Mouse (Mus musculus) midbrain, embryonic 15.5 days (tissue): ENCODE measurements around the gene Gbx2. TPM values are rescaled to one million over a fixed set of nuclear protein-coding genes. Genes with fewer than 3 reads are reported as not detected.

ENCODE experiments used
- ATAC-seq: fragments of 200-750 bp; cut with Nextera tagmentation; replicated peaks from 2 replicates; pipeline ENCODE4 v1.8.0; 2017; ENCODE audit warnings: moderate TSS enrichment
- H3K27ac ChIP-seq: fragments of 300-500 bp; sonication (generic); 2 replicates; pipeline ENCODE4 v1.5.1; 2015; ENCODE audit warnings: mild to moderate bottlenecking, inconsistent platforms
- H3K27me3 ChIP-seq: fragments of 300-500 bp; sonication (generic); replicated peaks from 2 replicates; pipeline ENCODE4 v1.6.1; 2015; ENCODE audit warnings: inconsistent platforms
- H3K36me3 ChIP-seq: fragments of 300-500 bp; sonication (generic); replicated peaks from 2 replicates; pipeline ENCODE4 v1.6.1; 2015; ENCODE audit warnings: inconsistent platforms
- H3K4me1 ChIP-seq: fragments of 300-500 bp; sonication (generic); 2 replicates; pipeline ENCODE4 v1.6.1; 2015; ENCODE audit warnings: inconsistent platforms
- H3K4me2 ChIP-seq: fragments of 300-500 bp; sonication (generic); 2 replicates; pipeline ENCODE4 v1.6.1; 2015; ENCODE audit warnings: inconsistent platforms, mild to moderate bottlenecking, moderate library complexity
- H3K4me3 ChIP-seq: fragments of 300-500 bp; sonication (generic); 2 replicates; pipeline ENCODE4 v1.5.1; 2015; ENCODE audit warnings: mild to moderate bottlenecking, inconsistent platforms
- H3K9ac ChIP-seq: fragments of 300-500 bp; sonication (generic); 2 replicates; pipeline ENCODE4 v1.6.1; 2015; ENCODE audit warnings: mild to moderate bottlenecking, inconsistent platforms
- H3K9me3 ChIP-seq: fragments of 300-500 bp; sonication (generic); 2 replicates; pipeline ENCODE4 v1.6.1; 2016; ENCODE audit warnings: inconsistent platforms
- WGBS: fragments of 180-500 bp; shearing (Covaris S2); methylation state at CpG from one replicate; pipeline ENCODE4 v1.1.7; 2015; ENCODE audit warnings: mixed read lengths; 5-methylcytosine and 5-hydroxymethylcytosine counted together
- polyA plus RNA-seq: library from polyadenylated mRNA; unstranded; fragments of >200 nt; fragmentation: Nextera tagmentation; extraction: Ambion mirVana; gene quantifications from 2 replicates; pipeline ENCODE4 v1.2.1, GENCODE M21; 2015

The Gbx2 gene
- polyA plus RNA-seq, 1 experiment from 2014 or later = 23.8 TPM

GRCm38 (mm10) chr1:89933786-89934185 lies 2.8 kb upstream of the Gbx2 start:
- no peaks in the 10 kb centered on the region for H3K36me3 ChIP-seq
- peaks cover 78% of the 10 kb centered on the region for H3K27me3 ChIP-seq
- H3K4me2 ChIP-seq = peak overlapping the region; percentile 13; the same call in 1 of the 2 replicates
- peaks cover 39% of the 10 kb centered on the region for H3K4me1 ChIP-seq
- no peak for ATAC-seq
- WGBS = 0% methylated on average over 21 of the region's 21 CpGs
- no peak overlapping the region for H3K27ac ChIP-seq
- H3K9me3 ChIP-seq = no peaks in the 10 kb centered on the region
- H3K4me3 ChIP-seq = no peak overlapping the region
- H3K9ac ChIP-seq = no peak overlapping the region

- peaks cover 40% of the 10 kb centered on the region for H3K4me1 ChIP-seq
- peak overlapping the region; percentile 5; the same call in 1 of the 2 replicates for H3K4me2 ChIP-seq
- H3K9me3 ChIP-seq = no peaks in the 10 kb centered on the region
- ATAC-seq = no peak
- no peak overlapping the region for H3K9ac ChIP-seq
- 4% methylated on average over 6 of the region's 6 CpGs for WGBS
- H3K36me3 ChIP-seq = no peaks in the 10 kb centered on the region
- H3K27ac ChIP-seq = no peak overlapping the region
- H3K27me3 ChIP-seq = peaks cover 74% of the 10 kb centered on the region
- 0 out of 2 replicates have a peak overlapping the region, but pooled peaks have one; percentile 6 for H3K4me3 ChIP-seq
Observed at GRCm38 (mm10) chr1:89933028-89933427, 2.0 kb upstream of the Gbx2 start.

- WGBS = 1% methylated on average over 16 of the region's 16 CpGs
- no peak overlapping the region for H3K9ac ChIP-seq
- no peak for ATAC-seq
Observed at GRCm38 (mm10) chr1:89932616-89933015, 1.6 kb upstream of the Gbx2 start.

DNA sequence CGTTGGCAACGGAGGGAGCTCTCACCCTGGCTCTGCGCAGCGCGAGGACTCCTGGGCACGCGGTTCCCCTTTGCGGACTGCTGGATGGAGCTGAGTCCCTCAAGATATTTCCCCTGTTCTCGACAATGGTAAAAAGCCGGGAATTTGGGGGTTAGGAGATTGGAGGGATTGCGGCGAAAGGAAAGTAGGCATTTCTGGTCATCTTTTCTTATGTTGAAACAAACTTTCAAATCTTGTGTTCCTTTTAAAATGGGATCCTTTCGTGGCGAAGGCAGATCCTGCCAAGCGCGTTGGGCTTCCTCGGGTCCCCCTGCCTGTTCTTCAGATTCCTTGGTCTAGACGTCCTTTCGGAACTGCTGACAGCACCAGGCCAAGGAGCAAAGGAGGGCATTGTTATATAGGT lies 1.0 kb upstream of the Gbx2 start:
- Histone ChIP-seq H3K4me2 (0 out of 2 replicates have a peak overlapping the region, but pooled peaks have one; percentile 2), H3K9me3 (no peaks in the 10 kb centered on the region), H3K27ac (no peak overlapping the region), H3K27me3 (peaks cover 74% of the 10 kb centered on the region), H3K4me1 (peaks cover 43% of the 10 kb centered on the region), H3K4me3 (peak overlapping the region; percentile 37; the same call in 1 of the 2 replicates), H3K9ac (no peak overlapping the region), H3K36me3 (no peaks in the 10 kb centered on the region)
- ATAC-seq = no peak
- WGBS = 1% methylated on average over 19 of the region's 19 CpGs

More at GRCm38 (mm10) chr1:89932616-89933015, 1.6 kb upstream of the Gbx2 start:
- peak overlapping the region; percentile 5; the same call in 1 of the 2 replicates for H3K4me2 ChIP-seq
- H3K4me3 ChIP-seq = 0 out of 2 replicates have a peak overlapping the region, but pooled peaks have one; percentile 6
- H3K36me3 ChIP-seq = no peaks in the 10 kb centered on the region
- H3K4me1 ChIP-seq = peaks cover 40% of the 10 kb centered on the region
- H3K27ac ChIP-seq = no peak overlapping the region
- H3K9me3 ChIP-seq = no peaks in the 10 kb centered on the region
- H3K27me3 ChIP-seq = peaks cover 74% of the 10 kb centered on the region

GRCm38 (mm10) chr1:89930551-89930950 lies 428 bp downstream of the Gbx2 start:
- Histone ChIP-seq H3K9me3 (no peaks in the 10 kb centered on the region), H3K9ac (peak overlapping the region; percentile 15), H3K4me2 (peak overlapping the region; percentile 50), H3K36me3 (no peaks in the 10 kb centered on the region), H3K4me3 (peak overlapping the region; percentile 37), H3K27ac (peak overlapping the region; percentile 54; the same call in 1 of the 2 replicates), H3K27me3 (peaks cover 72% of the 10 kb centered on the region), H3K4me1 (peaks cover 39% of the 10 kb centered on the region)
- WGBS = under 1% methylated on average over 45 of the region's 45 CpGs
- peak; percentile 46 for ATAC-seq

- H3K4me2 ChIP-seq = peak overlapping the region; percentile 50
- H3K27me3 ChIP-seq = peaks cover 72% of the 10 kb centered on the region
- no peaks in the 10 kb centered on the region for H3K9me3 ChIP-seq
- H3K27ac ChIP-seq = peak overlapping the region; percentile 54
- no peaks in the 10 kb centered on the region for H3K36me3 ChIP-seq
- peaks cover 37% of the 10 kb centered on the region for H3K4me1 ChIP-seq
- ATAC-seq = peak; percentile 4; the same call in 1 of the 2 replicates
- H3K9ac ChIP-seq = peak overlapping the region; percentile 18; the same call in 1 of the 2 replicates
- peak overlapping the region; percentile 37 for H3K4me3 ChIP-seq
- WGBS = under 1% methylated on average over 55 of the region's 55 CpGs
Observed at GRCm38 (mm10) chr1:89929721-89930505, 1.1 kb downstream of the Gbx2 start.

- 4% methylated on average over 6 of the region's 6 CpGs for WGBS
- Histone ChIP-seq H3K4me3 (peak overlapping the region; percentile 18), H3K27ac (no peak overlapping the region), H3K9ac (no peak overlapping the region; the same call in 1 of the 2 replicates), H3K27me3 (peaks cover 76% of the 10 kb centered on the region), H3K9me3 (no peaks in the 10 kb centered on the region), H3K4me2 (peak overlapping the region; percentile 5), H3K36me3 (no peaks in the 10 kb centered on the region), H3K4me1 (peaks cover 36% of the 10 kb centered on the region)
- ATAC-seq = no peak
Observed at GRCm38 (mm10) chr1:89929181-89929580, 1.8 kb downstream of the Gbx2 start.

DNA sequence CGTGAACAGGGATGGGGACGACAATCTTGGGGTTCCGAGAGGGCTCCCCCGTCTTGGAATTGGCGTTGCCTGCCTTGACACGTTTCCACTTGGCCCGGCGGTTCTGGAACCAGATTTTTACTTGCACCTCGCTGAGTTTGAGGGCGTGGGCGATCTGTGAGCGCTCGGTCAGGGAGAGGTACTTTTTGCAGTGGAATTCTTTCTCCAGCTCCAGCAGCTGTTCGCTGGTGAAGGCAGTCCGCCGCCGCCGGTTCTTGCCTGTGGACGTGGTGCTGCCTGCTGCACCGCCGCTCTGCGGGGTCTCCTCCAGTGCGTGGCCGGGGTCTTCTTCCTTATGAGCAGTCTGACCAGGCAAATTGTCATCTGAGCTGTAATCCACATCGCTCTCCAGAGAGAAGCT lies 2.3 kb downstream of the Gbx2 start:
- 6% methylated on average over 25 of the region's 25 CpGs for WGBS
- Histone ChIP-seq H3K4me2 (peak overlapping the region; percentile 5), H3K9ac (no peak overlapping the region), H3K27me3 (peaks cover 76% of the 10 kb centered on the region), H3K36me3 (no peaks in the 10 kb centered on the region), H3K27ac (no peak overlapping the region), H3K4me1 (peaks cover 33% of the 10 kb centered on the region), H3K4me3 (peak overlapping the region; percentile 18), H3K9me3 (no peaks in the 10 kb centered on the region)
- no peak for ATAC-seq

- peaks cover 46% of the 10 kb centered on the region for H3K4me1 ChIP-seq
- peaks cover 83% of the 10 kb centered on the region for H3K27me3 ChIP-seq
- WGBS = 2% methylated on average over 35 of the region's 36 CpGs
- H3K27ac ChIP-seq = no peak overlapping the region
- no peaks in the 10 kb centered on the region for H3K9me3 ChIP-seq
- H3K4me2 ChIP-seq = peak overlapping the region; percentile 20; the same call in 1 of the 2 replicates
- no peaks in the 10 kb centered on the region for H3K36me3 ChIP-seq
- no peak overlapping the region for H3K9ac ChIP-seq
- H3K4me3 ChIP-seq = peak overlapping the region; percentile 15
- no peak for ATAC-seq
Observed at GRCm38 (mm10) chr1:89927061-89927661, 3.8 kb downstream of the Gbx2 start.

DNA sequence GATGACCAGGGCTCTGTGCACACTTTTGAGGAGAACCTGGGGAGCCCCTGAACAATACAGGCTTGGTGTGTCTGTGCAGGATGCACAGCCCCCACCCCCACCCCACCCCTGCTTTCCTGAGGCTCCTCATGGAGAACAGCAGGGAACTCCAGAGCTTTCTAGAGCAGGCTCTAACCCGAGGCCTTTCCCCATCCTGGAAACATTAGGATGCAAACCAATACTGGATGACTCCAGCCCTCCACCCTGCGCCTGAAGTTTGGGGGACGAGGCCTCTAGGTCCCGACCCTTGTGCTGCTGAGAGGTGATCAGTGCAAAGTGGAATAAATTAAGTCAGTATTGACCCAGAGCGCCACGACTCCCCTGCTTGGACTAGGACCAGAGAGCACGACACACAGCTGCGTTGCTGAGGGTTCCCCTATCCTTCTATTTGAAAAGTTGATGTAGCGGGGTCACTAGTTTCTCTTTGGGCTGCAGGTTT lies 4.4 kb downstream of the Gbx2 start:
- no peak overlapping the region for H3K27ac ChIP-seq

DNA sequence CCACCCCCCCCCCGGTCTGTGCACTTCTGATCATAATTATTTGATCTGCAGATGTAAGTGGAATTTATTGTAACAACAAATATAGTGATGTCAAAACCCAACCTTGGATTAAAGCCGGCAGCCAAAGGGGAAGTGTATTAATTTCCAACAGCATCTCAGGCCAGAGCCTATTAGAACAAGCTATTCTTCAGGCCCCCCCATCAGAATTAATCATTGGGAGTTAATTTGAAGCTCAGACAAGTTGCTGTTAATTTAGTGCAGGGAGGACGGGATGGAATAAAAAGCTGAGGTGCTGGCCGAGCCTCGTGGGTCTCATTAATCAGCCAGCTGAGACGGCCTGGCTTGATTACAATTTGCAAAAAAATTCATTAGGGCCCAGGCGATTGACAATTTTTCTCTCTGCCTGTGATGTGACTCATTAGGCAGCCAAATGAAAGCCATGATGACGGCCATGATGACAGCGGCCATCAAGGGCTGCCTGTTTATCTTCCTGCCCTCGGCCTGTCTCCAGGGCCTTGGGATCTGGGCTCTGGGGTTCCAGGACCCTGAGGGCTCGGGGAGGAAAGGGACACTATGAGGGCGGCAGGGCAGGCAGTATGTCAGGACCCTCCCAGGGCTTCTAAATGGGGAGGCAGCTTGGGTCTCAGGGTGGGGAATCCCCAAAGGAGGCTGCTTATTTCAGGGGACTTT lies 5.3 kb downstream of the Gbx2 start:
- Histone ChIP-seq H3K9ac (no peak overlapping the region), H3K9me3 (no peaks in the 10 kb centered on the region), H3K4me2 (no peak overlapping the region; the same call in 1 of the 2 replicates), H3K27ac (no peak overlapping the region), H3K27me3 (peaks cover 88% of the 10 kb centered on the region), H3K4me1 (peaks cover 38% of the 10 kb centered on the region), H3K4me3 (no peak overlapping the region), H3K36me3 (no peaks in the 10 kb centered on the region)
- WGBS = 13% methylated on average over 12 of the region's 12 CpGs
- ATAC-seq = no peak

More for the DNA sequence above, 4.4 kb downstream of the Gbx2 start:
- Histone ChIP-seq H3K4me2 (peak overlapping the region; percentile 2; the same call in 1 of the 2 replicates), H3K9me3 (no peaks in the 10 kb centered on the region), H3K9ac (no peak overlapping the region), H3K27me3 (peaks cover 88% of the 10 kb centered on the region), H3K36me3 (no peaks in the 10 kb centered on the region), H3K4me1 (peaks cover 47% of the 10 kb centered on the region), H3K4me3 (0 out of 2 replicates have a peak overlapping the region, but pooled peaks have one; percentile 15)
- ATAC-seq = no peak
- WGBS = 7% methylated on average over 9 of the region's 9 CpGs

GRCm38 (mm10) chr1:89923642-89924020 lies 7.3 kb downstream of the Gbx2 start:
- Histone ChIP-seq H3K4me3 (no peak overlapping the region), H3K27ac (no peak overlapping the region), H3K9ac (no peak overlapping the region), H3K4me2 (peak overlapping the region; percentile 28), H3K27me3 (peaks cover 91% of the 10 kb centered on the region), H3K4me1 (peaks cover 23% of the 10 kb centered on the region), H3K9me3 (no peaks in the 10 kb centered on the region), H3K36me3 (no peaks in the 10 kb centered on the region)
- ATAC-seq = no peak
- 10% methylated on average over 14 of the region's 14 CpGs for WGBS
